Mouse (Mus musculus): Measurements from ENCODE around the gene Igf1.

The Igf1 gene

GRCm38 (mm10) chr10:87858013-87858806 lies at the start of gene Igf1:
Gene Igf1, plus strand, starts transcription at chr10:87858265.
- in situ Hi-C loops (cut with MboI; ENCODE audit: low pct_unique_long_range_greater_than_20kb in 1 of 2, low sequenced_read_pairs in 2 of 2, unreplicated experiment in 1 of 2): loop anchor here (10.0 to 25.0 kb wide), 2 partner anchors 447 to 479 kb away; no protein-coding TSS in a partner anchor

DNA sequence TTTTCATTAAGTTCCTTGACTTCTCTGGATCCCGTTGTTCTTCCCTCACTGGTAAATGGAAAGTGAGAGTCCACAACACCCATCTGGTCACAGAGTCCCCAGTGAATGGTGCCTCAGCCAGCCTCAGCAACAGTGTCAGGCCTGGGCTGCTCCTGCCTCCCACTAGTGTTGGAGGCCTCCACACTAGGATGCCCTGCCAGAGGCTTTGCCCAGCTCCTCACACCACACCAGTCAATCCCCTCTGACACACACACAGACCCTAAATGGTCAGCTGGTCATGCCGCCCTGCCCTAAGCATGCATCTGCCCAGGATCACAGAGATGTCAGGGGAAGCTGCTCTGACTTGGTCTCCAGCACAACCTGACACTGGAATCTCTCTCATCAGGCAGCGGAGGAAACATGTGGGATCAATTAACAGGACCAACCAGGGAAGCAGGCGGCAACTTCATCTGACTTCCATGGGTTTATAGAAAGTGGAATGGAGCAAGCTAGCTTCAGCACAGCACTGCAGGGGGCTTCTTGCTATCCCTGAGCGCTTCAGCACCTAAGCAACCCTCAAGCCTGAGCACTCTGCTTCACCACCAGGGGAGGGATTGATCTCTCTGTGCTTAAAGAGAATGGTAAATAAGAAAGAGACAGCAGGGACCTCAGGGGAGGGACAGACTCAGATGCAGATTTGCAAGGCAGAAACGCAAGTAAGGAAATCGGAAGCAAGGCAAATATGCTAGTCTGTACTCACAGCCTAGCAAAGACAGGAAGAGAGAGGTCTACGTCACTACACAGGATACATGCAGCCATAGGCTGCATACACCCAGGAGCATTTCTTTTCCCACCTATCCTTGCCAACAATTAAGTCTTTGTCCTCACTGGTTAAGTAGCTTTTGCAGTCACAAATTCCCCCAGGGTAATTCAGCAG lies 45.6 kb upstream of the Igf1 start:
- in situ Hi-C loops (cut with MboI; ENCODE audit: low pct_unique_long_range_greater_than_20kb in 1 of 2, low sequenced_read_pairs in 2 of 2, unreplicated experiment in 1 of 2): no loop called here

DNA sequence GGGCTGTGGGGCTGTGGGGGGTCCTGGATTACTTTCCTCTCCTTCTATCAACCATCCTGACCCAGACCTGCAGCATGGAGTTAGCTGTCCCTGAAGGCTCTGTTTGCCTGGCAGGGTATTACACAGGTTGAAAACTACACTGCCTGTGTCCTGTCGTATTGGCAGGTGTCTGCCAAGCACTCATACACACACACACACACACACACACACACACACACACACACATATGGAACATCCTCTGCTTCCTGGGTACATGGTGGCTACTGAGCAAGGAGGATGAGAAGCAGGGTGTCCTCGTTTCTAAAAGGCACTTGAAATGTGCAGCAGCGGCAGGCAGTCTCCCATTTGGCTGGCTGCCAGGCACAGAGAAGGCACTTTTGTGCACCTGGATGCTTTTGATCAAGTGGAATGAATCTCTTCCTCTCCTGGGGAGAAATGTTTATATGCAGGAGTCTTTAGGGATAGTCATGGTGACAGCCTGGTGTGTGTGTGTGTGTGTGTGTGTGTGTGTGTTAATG lies 44.9 kb upstream of the Igf1 start:
- in situ Hi-C loops (cut with MboI; ENCODE audit: low pct_unique_long_range_greater_than_20kb in 1 of 2, low sequenced_read_pairs in 2 of 2, unreplicated experiment in 1 of 2): no loop called here

DNA sequence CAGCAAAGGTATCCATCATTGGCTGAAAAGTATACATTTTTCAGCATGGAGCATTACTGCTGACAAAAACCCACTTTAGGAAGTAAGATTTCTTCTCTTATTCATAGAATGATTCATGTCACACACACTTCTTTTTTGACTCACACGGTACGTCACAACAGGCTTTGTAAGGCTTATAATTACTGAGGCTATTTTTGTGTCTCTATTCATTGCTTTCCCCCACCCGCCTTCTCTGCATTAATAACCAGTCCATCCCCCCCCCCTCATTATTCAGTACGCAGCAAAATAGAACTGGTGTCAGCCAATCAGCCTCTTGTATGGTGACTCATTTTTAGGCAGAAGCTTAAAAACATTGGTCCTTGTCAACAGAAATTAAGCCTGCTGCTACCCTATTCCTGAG lies 41.2 kb upstream of the Igf1 start:
- in situ Hi-C loops (cut with MboI; ENCODE audit: low pct_unique_long_range_greater_than_20kb in 1 of 2, low sequenced_read_pairs in 2 of 2, unreplicated experiment in 1 of 2): no loop called here

GRCm38 (mm10) chr10:87817786-87818185 lies 40.3 kb upstream of the Igf1 start:
- in situ Hi-C loops (cut with MboI; ENCODE audit: low pct_unique_long_range_greater_than_20kb in 1 of 2, low sequenced_read_pairs in 2 of 2, unreplicated experiment in 1 of 2): no loop called here

DNA sequence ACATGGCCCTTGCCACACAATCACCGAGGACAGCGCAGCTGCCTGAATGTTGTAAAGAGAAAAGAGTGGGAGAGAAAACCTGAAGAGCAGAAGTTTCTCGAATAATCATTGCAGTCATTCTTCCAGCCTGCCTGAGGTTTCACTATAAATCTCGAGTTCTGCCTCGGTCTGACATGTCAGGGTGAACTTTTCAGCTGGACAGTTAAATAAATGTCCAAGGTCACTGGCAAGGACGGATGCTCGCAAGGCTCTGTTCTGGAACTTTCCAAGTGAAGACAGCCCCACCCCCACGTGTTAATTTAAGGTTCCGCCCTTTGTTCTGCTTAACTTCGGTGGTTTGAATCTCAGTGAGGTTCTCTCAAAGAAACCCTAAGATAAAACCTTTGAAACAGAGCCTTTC lies 36.2 kb upstream of the Igf1 start:
- in situ Hi-C loops (cut with MboI; ENCODE audit: low pct_unique_long_range_greater_than_20kb in 1 of 2, low sequenced_read_pairs in 2 of 2, unreplicated experiment in 1 of 2): no loop called here

DNA sequence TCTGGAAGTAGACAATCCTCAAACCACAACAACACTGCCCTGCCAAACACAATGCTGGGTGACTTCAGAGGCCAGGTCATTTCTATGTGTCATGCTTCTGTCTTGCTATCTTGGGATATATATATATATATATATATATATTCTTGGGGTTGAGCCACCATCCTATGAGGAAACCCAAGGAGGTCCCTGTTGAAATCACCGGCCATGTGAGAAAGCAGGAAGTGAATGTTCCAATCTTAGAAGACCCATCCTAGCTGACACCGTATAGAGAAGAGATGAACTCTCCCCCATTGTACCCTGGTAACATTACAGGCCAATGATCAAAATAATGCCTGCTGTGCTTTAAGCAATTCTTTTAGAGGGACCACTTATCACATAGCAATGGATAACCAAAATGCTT lies 28.1 kb upstream of the Igf1 start:
- in situ Hi-C loops (cut with MboI; ENCODE audit: low pct_unique_long_range_greater_than_20kb in 1 of 2, low sequenced_read_pairs in 2 of 2, unreplicated experiment in 1 of 2): no loop called here

DNA sequence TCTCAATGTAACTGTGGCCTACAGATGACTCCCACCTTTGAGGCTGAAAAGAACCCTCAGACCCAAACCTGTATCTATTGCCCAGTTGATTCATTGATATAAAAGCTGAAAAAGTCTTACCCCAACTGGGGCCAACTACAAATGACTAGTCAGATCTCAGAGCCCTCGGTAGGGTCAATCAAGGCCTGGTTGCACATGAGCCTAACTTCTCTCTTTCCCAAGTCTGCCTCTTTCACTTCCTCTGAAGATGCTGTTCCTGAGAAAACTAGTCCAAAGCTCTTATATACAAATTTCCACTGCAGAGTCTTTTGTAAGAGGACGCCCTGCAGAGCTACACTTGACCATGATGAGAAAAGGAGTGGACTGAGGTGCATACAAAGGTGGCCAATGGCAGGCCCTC lies 27.4 kb upstream of the Igf1 start:
- in situ Hi-C loops (cut with MboI; ENCODE audit: low pct_unique_long_range_greater_than_20kb in 1 of 2, low sequenced_read_pairs in 2 of 2, unreplicated experiment in 1 of 2): no loop called here

- in situ Hi-C loops (cut with MboI; ENCODE audit: low pct_unique_long_range_greater_than_20kb in 1 of 2, low sequenced_read_pairs in 2 of 2, unreplicated experiment in 1 of 2): no loop called here
Measured at GRCm38 (mm10) chr10:87832101-87832500, 26.0 kb upstream of the Igf1 start.

- in situ Hi-C loops (cut with MboI; ENCODE audit: low pct_unique_long_range_greater_than_20kb in 1 of 2, low sequenced_read_pairs in 2 of 2, unreplicated experiment in 1 of 2): no loop called here
Measured at GRCm38 (mm10) chr10:87839454-87839853, 18.6 kb upstream of the Igf1 start.

GRCm38 (mm10) chr10:87842501-87842900 lies 15.6 kb upstream of the Igf1 start:
- in situ Hi-C loops (cut with MboI; ENCODE audit: low pct_unique_long_range_greater_than_20kb in 1 of 2, low sequenced_read_pairs in 2 of 2, unreplicated experiment in 1 of 2): no loop called here

- in situ Hi-C loops (cut with MboI; ENCODE audit: low pct_unique_long_range_greater_than_20kb in 1 of 2, low sequenced_read_pairs in 2 of 2, unreplicated experiment in 1 of 2): no loop called here
Measured at GRCm38 (mm10) chr10:87844917-87845552, 13.0 kb upstream of the Igf1 start.

DNA sequence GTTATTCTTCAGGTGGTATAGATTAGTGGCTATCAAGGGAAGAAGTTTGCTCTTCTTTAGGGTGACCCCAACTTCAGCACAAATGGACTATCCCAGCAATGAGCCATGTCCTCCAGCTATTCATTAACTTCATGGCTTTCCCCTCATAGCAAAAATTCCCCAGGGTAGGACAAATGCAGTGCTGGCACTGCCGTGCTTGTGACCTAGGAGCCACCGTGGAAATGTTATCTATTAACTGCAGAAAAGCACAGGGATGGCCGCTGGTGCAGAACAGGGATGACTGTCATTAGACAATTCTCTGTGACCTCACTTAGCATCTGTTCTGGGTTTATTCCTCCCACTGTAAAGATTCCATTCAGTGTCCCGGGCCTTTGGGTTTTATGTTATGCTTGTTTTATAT lies 10.2 kb upstream of the Igf1 start:
- in situ Hi-C loops (cut with MboI; ENCODE audit: low pct_unique_long_range_greater_than_20kb in 1 of 2, low sequenced_read_pairs in 2 of 2, unreplicated experiment in 1 of 2): no loop called here

DNA sequence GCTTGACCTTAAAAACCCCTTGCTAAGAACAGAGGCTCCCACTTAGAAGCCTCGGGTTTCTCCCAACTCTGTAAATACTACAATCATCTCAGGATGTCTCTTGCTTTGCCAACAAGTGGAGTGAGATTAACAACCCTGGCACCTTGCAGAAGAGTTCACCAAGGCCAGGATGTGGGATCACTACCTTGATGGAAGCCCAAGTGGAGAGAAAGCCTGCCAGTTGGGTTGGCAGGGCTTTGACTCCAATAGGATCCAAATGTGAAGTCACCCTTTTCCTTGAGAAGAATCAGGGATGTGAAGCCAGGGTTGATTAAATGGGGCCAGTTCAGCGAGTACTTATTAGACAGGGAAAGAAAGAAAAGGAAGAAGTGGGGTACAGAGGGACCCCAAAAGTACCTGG lies 9.6 kb upstream of the Igf1 start:
- in situ Hi-C loops (cut with MboI; ENCODE audit: low pct_unique_long_range_greater_than_20kb in 1 of 2, low sequenced_read_pairs in 2 of 2, unreplicated experiment in 1 of 2): no loop called here

GRCm38 (mm10) chr10:87851492-87851891 lies 6.6 kb upstream of the Igf1 start:
- in situ Hi-C loops (cut with MboI; ENCODE audit: low pct_unique_long_range_greater_than_20kb in 1 of 2, low sequenced_read_pairs in 2 of 2, unreplicated experiment in 1 of 2): loop anchor here (10.0 to 25.0 kb wide), 2 partner anchors 453 to 486 kb away; no protein-coding TSS in a partner anchor

DNA sequence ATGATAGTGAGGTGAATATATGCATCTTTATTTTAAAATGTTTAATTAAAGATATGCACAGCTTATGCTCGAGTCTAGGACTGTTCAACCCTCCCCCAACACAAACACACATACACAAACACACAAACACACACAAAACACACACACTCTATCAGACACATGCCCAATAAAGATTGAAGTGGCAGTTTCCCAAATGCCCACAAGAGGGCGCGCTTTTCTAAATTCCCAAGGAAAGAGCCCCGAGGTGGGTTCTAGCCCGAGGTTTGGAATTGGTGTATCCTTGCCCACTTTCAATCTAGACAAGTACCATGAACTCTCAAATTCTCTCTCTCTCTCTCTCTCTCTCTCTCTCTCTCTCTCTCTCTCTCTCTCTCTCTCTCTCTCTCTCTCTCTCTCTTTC lies 3.7 kb upstream of the Igf1 start:
- in situ Hi-C loops (cut with MboI; ENCODE audit: low pct_unique_long_range_greater_than_20kb in 1 of 2, low sequenced_read_pairs in 2 of 2, unreplicated experiment in 1 of 2): loop anchor here (10.0 to 25.0 kb wide), 2 partner anchors 450 to 483 kb away; no protein-coding TSS in a partner anchor

- in situ Hi-C loops (cut with MboI; ENCODE audit: low pct_unique_long_range_greater_than_20kb in 1 of 2, low sequenced_read_pairs in 2 of 2, unreplicated experiment in 1 of 2): loop anchor here (10.0 to 25.0 kb wide), 2 partner anchors 449 to 482 kb away; no protein-coding TSS in a partner anchor
Measured at GRCm38 (mm10) chr10:87855423-87856122, 2.5 kb upstream of the Igf1 start.

Data from mouse embryonic stem cell (cell line).